In genomic region chr15:94574566-94575268, GRCm38 (mm10) we compare ENCODE assay signal across 27 mouse cellular contexts. TPM values are rescaled to one million over a fixed set of nuclear protein-coding genes. Genes with fewer than 3 reads are reported as not detected.
DNase-seq lines count a peak whose midpoint lies in the region; ATAC-seq lines count a peak whose summit lies in the region.
"Had no signal": no experiment of that assay in that cellular context is flagged by ENCODE, and none has a peak within 500 bp of the region (broad histone marks: within the 10 kb centered on the region; RNA-seq: fewer than 3 reads in every experiment).

No protein-coding gene starts in this region.

- H3K9me3 ChIP-seq in megakaryocyte, embryonic 14.5 days, result no peaks in the 10 kb centered on the region
- H3K9me3 ChIP-seq in hindbrain, embryonic 14.5 days (ENCODE audit: control insufficient read depth, low read length), result no peaks in the 10 kb centered on the region
- no peaks in the 10 kb centered on the region for H3K9me3 ChIP-seq in midbrain, embryonic 16.5 days (replicated peaks; ENCODE audit: control insufficient read depth, low read length, poor library complexity, severe bottlenecking)
- H3K9me3 ChIP-seq: embryonic facial prominence, embryonic 15.5 days; heart, embryonic 15.5 days; hindbrain, embryonic 15.5 days; limb, embryonic 12.5 days had no signal

- H3K27me3 ChIP-seq in megakaryocyte, embryonic 14.5 days (replicated peaks), result no peaks in the 10 kb centered on the region
- H3K27me3 ChIP-seq in hindbrain, embryonic 14.5 days (ENCODE audit: control insufficient read depth, insufficient read depth, low read length), result no peaks in the 10 kb centered on the region
- H3K27me3 ChIP-seq in midbrain, embryonic 16.5 days (ENCODE audit: control insufficient read depth, insufficient read depth, low read depth, low read length), result no peaks in the 10 kb centered on the region
- H3K27me3 ChIP-seq: CH12.LX; embryonic facial prominence, embryonic 15.5 days; heart, embryonic 15.5 days; hindbrain, embryonic 15.5 days; limb, embryonic 12.5 days had no signal

- no peak overlapping the region for H3K4me2 ChIP-seq in hindbrain, embryonic 14.5 days (replicated peaks)
- no peak overlapping the region for H3K4me2 ChIP-seq in midbrain, embryonic 16.5 days (ENCODE audit: low read length)
- H3K4me2 ChIP-seq: embryonic facial prominence, embryonic 15.5 days; heart, embryonic 15.5 days; hindbrain, embryonic 15.5 days; limb, embryonic 12.5 days; liver, embryonic 11.5 days had no signal

- H3K36me3 ChIP-seq in megakaryocyte, embryonic 14.5 days (replicated peaks; ENCODE audit: low read length), result peaks cover 34% of the 10 kb centered on the region
- H3K36me3 ChIP-seq in hindbrain, embryonic 14.5 days (replicated peaks; ENCODE audit: control insufficient read depth, insufficient read depth), result peaks cover 16% of the 10 kb centered on the region
- H3K36me3 ChIP-seq in midbrain, embryonic 16.5 days (ENCODE audit: control insufficient read depth, insufficient read depth, low read length), result no peaks in the 10 kb centered on the region

- peaks cover 62% of the 10 kb centered on the region for H3K4me1 ChIP-seq in megakaryocyte, embryonic 14.5 days
- no peaks in the 10 kb centered on the region for H3K4me1 ChIP-seq in hindbrain, embryonic 14.5 days (replicated peaks; ENCODE audit: control insufficient read depth, insufficient read depth, low read length)
- no peaks in the 10 kb centered on the region for H3K4me1 ChIP-seq in midbrain, embryonic 16.5 days (ENCODE audit: control insufficient read depth, insufficient read depth, low read length)
- H3K4me1 ChIP-seq: embryonic facial prominence, embryonic 15.5 days; heart, embryonic 15.5 days; hindbrain, embryonic 15.5 days; limb, embryonic 12.5 days had no signal

- 51% methylated on average over 4 of the region's 4 CpGs for WGBS in hindbrain, embryonic 14.5 days
- 68% methylated on average over 4 of the region's 4 CpGs for WGBS in midbrain, embryonic 16.5 days

- no peak overlapping the region for H3K9ac ChIP-seq in hindbrain, embryonic 14.5 days
- H3K9ac ChIP-seq in midbrain, embryonic 16.5 days (ENCODE audit: low read depth, low read length), result no peak overlapping the region
- H3K9ac ChIP-seq: embryonic facial prominence, embryonic 15.5 days; heart, embryonic 15.5 days; hindbrain, embryonic 15.5 days; limb, embryonic 12.5 days had no signal

- peak overlapping the region; percentile 62 for H3K4me3 ChIP-seq in megakaryocyte, embryonic 14.5 days (replicated peaks)
- no peak overlapping the region for H3K4me3 ChIP-seq in hindbrain, embryonic 14.5 days (replicated peaks; ENCODE audit: low read length)
- no peak overlapping the region for H3K4me3 ChIP-seq in midbrain, embryonic 16.5 days (ENCODE audit: low read depth, low read length)
- H3K4me3 ChIP-seq: embryonic facial prominence, embryonic 15.5 days; heart, embryonic 15.5 days; hindbrain, embryonic 15.5 days; limb, embryonic 12.5 days had no signal

- peak; percentile 31 to 57 for DNase-seq in adrenal gland, adult (ENCODE audit: inconsistent age in 2 of 2, low spot score in 1 of 2)
- no peak for DNase-seq in adrenal gland, adult 18-20 months (ENCODE audit: low spot score in 2 of 2)
- DNase-seq in hindbrain, embryonic 14.5 days (ENCODE audit: low spot score), result no peak
- DNase-seq in lung, postnatal 36 days, result no peak
- DNase-seq: cerebellum, adult 2 months; cerebellum, postnatal 25 days; heart, postnatal 4 days; kidney, postnatal 25 days; layer of hippocampus, postnatal 36 days; lung, adult 18-20 months; lung, postnatal 10 days; midbrain, embryonic 14.5 days; right cerebral cortex, postnatal 4 days; thymus, postnatal 14 days had no signal

- ATAC-seq in megakaryocyte, adult 5-6 weeks (ENCODE audit: poor library complexity, severe bottlenecking), result no peak
- peak; percentile 19 for ATAC-seq in activated CD4-positive, CD25-positive, alpha-beta regulatory T cell, adult 4 months
- ATAC-seq in hindbrain, embryonic 14.5 days (ENCODE audit: low FRiP score), result no peak
- no peak for ATAC-seq in midbrain, embryonic 16.5 days
- ATAC-seq: intestine, embryonic 16.5 days had no signal

- H3K27ac ChIP-seq in hindbrain, embryonic 14.5 days, result no peak overlapping the region
- H3K27ac ChIP-seq in midbrain, embryonic 16.5 days (ENCODE audit: low read length), result no peak overlapping the region
- H3K27ac ChIP-seq: embryonic facial prominence, embryonic 15.5 days; heart, embryonic 15.5 days; hindbrain, embryonic 15.5 days; limb, embryonic 12.5 days had no signal

RNA-seq across cellular contexts. Expression of gene Twf1, which starts 15.0 kb away (rescaled TPM):
- 10 to 100 TPM; 81.2 to 87.1 TPM for total RNA-seq in adrenal gland, adult 18-20 months (2021)
- 1.6 and 13.8 TPM in 2 replicates for polyA plus RNA-seq in megakaryocyte, embryonic 14.5 days (2012; ENCODE audit: insufficient read depth, low replicate concordance)
- 39.8 and 43.4 TPM in 2 replicates for total RNA-seq in megakaryocyte, adult 5-6 weeks (2015)
- 26.8 and 37.1 TPM in 2 replicates for total RNA-seq in megakaryocyte, adult 5-6 weeks (2017)
- polyA plus RNA-seq in activated CD4-positive, CD25-positive, alpha-beta regulatory T cell, adult 4 months (2017; shearing (Covaris generic)), result 10 to 100 TPM; 52.6 to 60.0 TPM
- 80.3 and 85.3 TPM in 2 replicates for polyA plus RNA-seq in hindbrain, embryonic 14.5 days (2014; fragmentation: Nextera tagmentation; extraction: Ambion mirVana)
- 71.4 and 79.5 TPM in 2 replicates for polyA plus RNA-seq in midbrain, embryonic 16.5 days (2015; fragmentation: Nextera tagmentation; extraction: Ambion mirVana)

RNA-seq across cellular contexts. Expression of gene Irak4, which starts 31.3 kb away (rescaled TPM):
- total RNA-seq in adrenal gland, adult 18-20 months (2021), result 10 to 100 TPM in 1 of 2 experiments, 1 to 10 TPM in 1; 9.8 to 11.1 TPM
- 0.95 and 5.6 TPM in 2 replicates for polyA plus RNA-seq in megakaryocyte, embryonic 14.5 days (2012; ENCODE audit: insufficient read depth, low replicate concordance)
- total RNA-seq in megakaryocyte, adult 5-6 weeks (2015), result 18.4 and 25.3 TPM in 2 replicates
- 45.6 and 51.5 TPM in 2 replicates for total RNA-seq in megakaryocyte, adult 5-6 weeks (2017)
- polyA plus RNA-seq in activated CD4-positive, CD25-positive, alpha-beta regulatory T cell, adult 4 months (2017; shearing (Covaris generic)), result 10 to 100 TPM; 31.4 to 37.2 TPM
- 1.4 and 1.5 TPM in 2 replicates for polyA plus RNA-seq in hindbrain, embryonic 14.5 days (2014; fragmentation: Nextera tagmentation; extraction: Ambion mirVana)
- polyA plus RNA-seq in midbrain, embryonic 16.5 days (2015; fragmentation: Nextera tagmentation; extraction: Ambion mirVana), result 1.3 and 1.5 TPM in 2 replicates

RNA-seq across cellular contexts. Expression of gene Pus7l, which starts 31.4 kb away (rescaled TPM):
- total RNA-seq in adrenal gland, adult 18-20 months (2021), result 1 to 10 TPM; 3.4 to 3.6 TPM
- polyA plus RNA-seq in megakaryocyte, embryonic 14.5 days (2012; ENCODE audit: insufficient read depth, low replicate concordance), result 0.97 and 6.3 TPM in 2 replicates
- total RNA-seq in megakaryocyte, adult 5-6 weeks (2015), result 3.7 and 5.8 TPM in 2 replicates
- total RNA-seq in megakaryocyte, adult 5-6 weeks (2017), result 3.8 and 4.8 TPM in 2 replicates
- 1 to 10 TPM; 7.1 to 8.7 TPM for polyA plus RNA-seq in activated CD4-positive, CD25-positive, alpha-beta regulatory T cell, adult 4 months (2017; shearing (Covaris generic))
- 6.5 and 6.7 TPM in 2 replicates for polyA plus RNA-seq in hindbrain, embryonic 14.5 days (2014; fragmentation: Nextera tagmentation; extraction: Ambion mirVana)
- 5.8 and 6.4 TPM in 2 replicates for polyA plus RNA-seq in midbrain, embryonic 16.5 days (2015; fragmentation: Nextera tagmentation; extraction: Ambion mirVana)

RNA-seq across cellular contexts. Expression of gene Tmem117, which starts 54.3 kb away (rescaled TPM):
- total RNA-seq in adrenal gland, adult 18-20 months (2021), result 1 to 10 TPM; 3.1 to 3.3 TPM
- polyA plus RNA-seq in megakaryocyte, embryonic 14.5 days (2012; ENCODE audit: insufficient read depth, low replicate concordance), result 0.18 TPM in 1 of 2 replicates, not detected in the other
- total RNA-seq in megakaryocyte, adult 5-6 weeks (2015), result not detected in 2 replicates
- total RNA-seq in megakaryocyte, adult 5-6 weeks (2017), result not detected in 2 replicates
- under 1 TPM in 1 of 2 experiments, not detected in 1; 0.49 TPM for polyA plus RNA-seq in activated CD4-positive, CD25-positive, alpha-beta regulatory T cell, adult 4 months (2017; shearing (Covaris generic))
- 16.1 and 16.9 TPM in 2 replicates for polyA plus RNA-seq in hindbrain, embryonic 14.5 days (2014; fragmentation: Nextera tagmentation; extraction: Ambion mirVana)
- 13.2 and 17.8 TPM in 2 replicates for polyA plus RNA-seq in midbrain, embryonic 16.5 days (2015; fragmentation: Nextera tagmentation; extraction: Ambion mirVana)
- total RNA-seq: CH12.LX; megakaryocyte progenitor cell, adult 5-6 weeks; MEL had no signal

Comparison
In these comparisons a context has a peak if more than half of its experiments do, and no peak if none do; other contexts are left out.
1. DNase-seq: peak in adrenal gland, adult (2 of 2); none in adrenal gland, adult 18-20 months (0 of 2), hindbrain, embryonic 14.5 days (single experiment) and lung, postnatal 36 days (single experiment).